Mouse (Mus musculus) small intestine, adult 2 months (tissue): ENCODE measurements around the gene Tnfrsf23.

Experiments used
- CTCF ChIP-seq: fragments of 200-500 bp; IDR thresholded peaks from 2 replicates; pipeline ENCODE4 v1.5.1; 2012; ENCODE audit warnings: low read depth, mild to moderate bottlenecking, control low read depth, inconsistent platforms, low read length, moderate library complexity, mixed read lengths; ENCODE audit not compliant: insufficient replicate concordance, insufficient read length; ENCODE audit errors: extremely low read depth
- POLR2A ChIP-seq: fragments of 200-500 bp; IDR thresholded peaks from 2 replicates; pipeline ENCODE4 v1.6.1; 2012; ENCODE audit warnings: low read depth, mild to moderate bottlenecking, control low read depth, inconsistent platforms, low read length, moderate library complexity

- TF ChIP-seq CTCF: no peak
- TF ChIP-seq POLR2A: no peak
These were observed 23.7 kb upstream of the Tnfrsf23 start for GRCm38 (mm10) chr7:143709395-143709794.
